Mouse (Mus musculus) gastrocnemius, postnatal 4 days (tissue): ENCODE measurements around the gene Akap5. TPM values are rescaled to one million over a fixed set of nuclear protein-coding genes. Genes with fewer than 3 reads are reported as not detected.
A peak's percentile ranks its signal among the peaks of the same experiment; 100 is the strongest.

ENCODE experiments used
- DNase-seq, 2 experiments: peaks; one replicate each; pipeline ENCODE4 v3.0.0; 2021 to 2022; ENCODE audit warnings: low spot score in 2 of 2, mixed read lengths in 2 of 2
- total RNA-seq, 2 experiments: library from RNA; stranded (reverse); gene quantifications; 2 replicates each; pipeline ENCODE4 v1.2.3; 2021

The Akap5 gene
- total RNA-seq, 2 experiments from 2014 or later: 1.6 to 1.7 TPM

DNA sequence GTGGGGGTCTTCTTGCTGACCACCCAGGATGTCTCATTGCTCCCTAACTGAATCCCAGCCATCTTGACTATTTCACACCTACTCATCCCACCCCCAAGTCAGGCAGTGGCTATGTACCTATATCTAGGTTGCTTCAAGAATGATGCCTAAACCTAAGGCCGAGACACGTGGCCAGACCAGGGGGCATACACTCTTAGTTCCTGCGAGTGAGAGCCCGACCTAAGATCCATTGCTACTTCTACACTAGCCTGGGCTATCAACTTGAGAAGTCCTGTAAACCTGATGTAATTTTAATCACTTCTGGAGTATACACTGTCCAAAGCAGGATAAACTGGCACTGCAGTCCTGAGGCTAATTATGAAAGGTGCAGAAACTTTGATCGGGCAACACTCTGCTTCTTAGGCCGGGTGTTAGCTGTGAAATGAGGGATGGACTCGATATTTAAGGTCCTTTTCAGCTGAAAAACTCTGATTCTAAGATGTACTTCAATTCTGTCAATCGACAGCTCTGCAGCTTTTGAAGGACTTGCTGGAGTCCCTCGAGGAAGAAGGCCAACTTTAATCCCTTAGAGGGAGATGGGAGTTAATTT lies 43.6 kb downstream of the Akap5 start:
- no peak for DNase-seq

DNA sequence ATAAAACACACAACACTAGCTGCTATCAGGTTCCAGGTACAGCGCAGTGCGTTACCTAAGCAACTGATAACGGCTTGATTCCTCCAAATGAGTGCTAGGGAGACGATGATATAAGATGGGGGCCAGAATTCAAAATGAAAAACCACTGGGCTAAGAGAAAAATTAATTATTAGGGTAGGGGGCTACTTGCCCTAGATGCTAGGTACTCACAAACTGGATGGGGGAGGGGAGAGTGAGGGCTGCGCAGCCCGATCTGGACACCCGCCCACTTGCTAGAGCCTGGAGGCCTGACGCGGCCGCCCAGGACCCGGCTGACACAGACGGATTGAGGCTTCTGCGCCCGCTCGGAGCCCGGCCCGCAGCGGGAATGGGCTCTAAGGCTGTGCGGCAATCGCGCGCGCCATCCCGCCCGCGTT lies 44.1 kb downstream of the Akap5 start:
- peak in 1 of 2 experiments; percentile 67 for DNase-seq

DNA sequence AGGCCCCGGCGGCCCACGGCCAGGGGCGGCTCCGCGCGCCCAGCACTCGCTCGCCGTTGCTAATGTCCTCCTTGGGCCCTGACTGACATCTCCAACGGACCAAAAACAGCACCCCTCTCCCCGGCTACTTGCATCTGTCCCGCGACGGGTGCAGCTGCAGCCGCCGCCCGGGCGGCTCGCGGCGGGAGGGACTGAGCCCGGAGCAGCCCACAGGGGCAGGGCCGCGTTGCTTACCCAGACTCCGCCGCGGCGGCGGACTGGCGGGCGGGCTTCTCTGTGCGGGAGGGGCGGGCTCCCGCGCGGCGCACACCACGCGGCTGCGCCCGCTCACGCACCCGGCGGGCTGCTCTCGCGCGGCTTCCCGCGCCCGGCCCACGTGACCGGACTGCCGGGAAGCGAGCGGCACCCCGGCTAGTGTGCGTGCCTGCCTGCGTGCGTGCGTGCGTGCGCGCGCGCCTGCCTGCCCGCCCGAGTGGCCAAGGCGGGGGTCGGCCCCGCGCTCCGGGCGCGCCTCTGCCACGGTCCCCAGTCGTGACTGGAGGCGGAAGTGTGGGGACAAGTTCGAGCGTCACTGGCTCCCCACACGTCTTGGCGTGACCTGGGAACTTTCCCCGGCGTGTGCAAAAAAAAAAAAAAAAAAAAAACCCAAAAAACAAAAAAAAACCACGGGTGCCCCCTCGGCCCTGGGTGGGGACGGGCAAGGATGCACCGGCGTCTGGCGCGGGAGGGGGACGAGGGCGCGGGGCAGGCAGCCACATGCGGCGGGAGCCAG lies 44.7 kb downstream of the Akap5 start, which contains the start of gene Zbtb25:
Gene Zbtb25 (minus strand): TSS at position 397 of the 772 bp plus-strand sequence.
- DNase-seq: peak; percentile 81 to 86

DNA sequence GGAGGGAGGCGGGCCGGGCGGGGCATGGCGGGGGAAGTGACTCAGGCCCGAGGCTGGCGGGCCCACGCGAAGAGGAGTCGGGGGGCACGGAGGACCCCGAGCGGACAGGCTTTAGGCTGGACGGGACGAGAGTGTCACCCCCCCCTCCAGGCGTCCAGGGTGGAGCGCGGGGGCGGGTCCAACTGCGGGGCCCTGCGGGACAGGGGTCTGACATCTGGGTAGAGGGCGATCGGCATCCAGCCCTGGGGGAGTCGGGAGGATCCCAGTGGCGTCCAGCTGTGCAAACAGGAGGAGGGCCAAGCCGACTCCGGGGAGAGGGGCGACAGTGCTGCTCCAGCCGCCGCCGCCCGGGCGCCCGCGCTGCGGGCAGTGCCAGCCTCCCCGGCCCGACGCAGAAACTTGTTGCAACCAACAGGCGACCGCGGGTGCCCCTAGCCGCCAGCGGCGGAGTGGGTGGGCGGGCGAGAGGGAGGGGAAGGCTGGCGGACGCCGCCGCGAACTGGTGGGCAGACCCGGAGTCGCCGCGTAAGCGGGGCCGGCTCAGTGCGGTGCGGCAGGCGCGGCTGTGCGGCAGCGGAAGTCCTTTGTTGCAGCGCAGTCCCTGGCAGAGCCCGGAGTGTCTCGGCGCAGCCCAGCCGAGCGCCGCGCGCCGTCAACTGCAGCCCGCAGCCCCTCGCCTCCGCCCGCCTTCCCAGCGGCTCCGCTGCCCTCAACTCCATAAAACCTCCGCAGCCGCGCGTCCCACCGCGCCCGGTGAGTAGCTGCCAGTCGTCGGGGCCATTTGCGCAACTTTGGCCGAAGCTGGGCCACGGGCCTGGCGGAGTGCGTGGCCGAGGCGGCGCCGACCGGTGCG lies 45.5 kb downstream of the Akap5 start, which contains the start of gene Zbtb1:
Gene Zbtb1 (plus strand): TSS at position 289 of the 853 bp plus-strand sequence.
- peak; percentile 66 to 84 for DNase-seq

DNA sequence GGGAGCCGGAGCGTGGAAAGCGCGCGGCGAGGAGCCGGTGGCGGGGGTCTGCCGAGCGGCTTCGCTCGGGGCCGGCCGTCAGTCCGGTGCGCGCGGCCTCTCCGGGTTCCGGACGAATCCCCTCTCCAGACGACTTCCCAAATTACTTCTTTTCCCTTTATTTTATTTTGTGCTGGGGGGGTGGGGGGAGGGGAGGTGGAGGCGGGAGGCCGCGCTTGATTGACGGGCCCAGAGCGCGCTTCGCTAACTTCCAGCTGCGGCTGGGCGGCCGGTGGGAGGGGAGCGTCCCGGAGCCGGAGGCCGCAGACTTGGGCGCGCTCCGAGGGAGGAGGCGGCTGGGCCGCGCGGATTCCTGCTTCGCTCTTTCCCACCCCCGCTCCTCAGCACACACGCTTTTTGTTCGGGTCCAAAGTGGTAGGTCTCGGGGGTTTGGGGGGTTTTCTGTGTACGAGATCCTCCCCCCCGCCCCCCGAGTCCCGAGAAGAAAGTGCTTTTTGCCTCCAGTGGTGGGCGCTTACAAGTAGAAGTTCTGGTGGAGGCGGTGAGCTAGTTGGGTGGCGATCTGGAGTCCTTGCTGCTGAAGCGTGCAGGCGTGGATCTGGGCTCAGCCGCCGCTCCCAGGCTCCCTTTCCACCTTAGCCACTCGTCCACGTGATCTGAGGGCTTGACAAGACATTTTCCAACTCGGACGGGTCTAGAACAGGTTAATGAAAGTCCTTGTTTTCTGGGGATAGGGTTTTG lies 46.3 kb downstream of the Akap5 start:
- peak; percentile 80 to 88 for DNase-seq

DNA sequence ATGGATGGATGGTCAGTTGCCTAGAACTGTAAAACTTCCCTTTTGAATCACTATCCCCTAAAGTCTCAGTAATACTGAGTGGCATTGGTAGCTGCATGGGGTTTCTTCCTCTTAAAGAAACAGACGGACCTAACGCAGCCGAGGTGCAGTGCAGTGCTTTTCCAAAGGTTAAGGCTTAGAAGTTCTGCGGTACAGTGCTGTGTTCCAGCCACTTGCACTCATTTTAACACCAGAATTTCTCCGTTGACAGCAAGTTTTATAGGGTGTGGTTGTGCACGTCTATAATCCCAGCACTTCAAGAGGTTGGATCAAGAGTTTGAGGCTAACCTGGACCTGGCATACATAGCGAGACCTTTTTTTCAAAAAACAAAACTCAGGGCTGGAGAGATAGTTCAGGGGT lies 47.4 kb downstream of the Akap5 start:
- DNase-seq: no peak

DNA sequence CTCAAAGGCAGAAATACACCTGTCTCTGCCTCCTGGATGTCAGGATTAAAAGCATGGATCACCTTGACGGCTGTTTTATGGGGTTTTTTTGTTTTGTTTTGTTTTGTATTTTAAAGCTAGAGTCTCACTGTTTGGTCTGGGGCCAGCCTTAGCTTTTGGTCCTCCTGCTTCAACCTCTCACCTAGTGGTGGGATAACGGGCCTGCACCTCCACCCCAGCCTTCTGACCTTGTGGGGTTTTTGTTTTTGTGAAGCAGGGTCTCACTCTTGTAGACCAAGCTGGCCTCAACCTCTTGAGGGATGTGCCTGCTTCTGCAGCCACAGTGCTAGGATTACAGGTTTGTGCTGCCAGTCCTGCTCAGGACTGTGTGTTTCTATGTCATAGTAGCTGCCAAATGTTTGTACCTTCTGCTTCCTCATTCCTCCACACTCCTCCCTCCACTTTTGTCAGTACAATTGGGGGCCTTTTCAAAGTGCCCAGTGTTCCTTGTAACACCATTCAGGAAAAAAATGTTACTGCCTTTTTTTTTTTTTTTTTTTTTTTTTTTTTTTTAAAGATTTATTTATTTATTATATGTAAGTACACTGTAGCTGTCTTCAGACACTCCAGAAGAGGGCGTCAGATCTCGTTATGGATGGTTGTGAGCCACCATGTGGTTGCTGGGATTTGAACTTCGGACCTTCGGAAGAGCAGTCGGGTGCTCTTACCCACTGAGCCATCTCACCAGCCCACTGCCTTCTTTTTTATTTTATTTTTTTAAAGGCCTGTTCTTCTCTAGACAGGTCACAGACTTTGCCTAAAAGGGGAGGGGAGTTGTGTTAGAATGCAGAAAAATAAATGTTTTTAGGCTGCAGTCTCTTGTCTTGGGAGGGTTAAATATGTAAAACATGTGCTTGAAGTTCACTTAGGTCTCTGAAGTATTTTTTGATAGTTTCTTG lies 48.5 kb downstream of the Akap5 start:
- DNase-seq: no peak

DNA sequence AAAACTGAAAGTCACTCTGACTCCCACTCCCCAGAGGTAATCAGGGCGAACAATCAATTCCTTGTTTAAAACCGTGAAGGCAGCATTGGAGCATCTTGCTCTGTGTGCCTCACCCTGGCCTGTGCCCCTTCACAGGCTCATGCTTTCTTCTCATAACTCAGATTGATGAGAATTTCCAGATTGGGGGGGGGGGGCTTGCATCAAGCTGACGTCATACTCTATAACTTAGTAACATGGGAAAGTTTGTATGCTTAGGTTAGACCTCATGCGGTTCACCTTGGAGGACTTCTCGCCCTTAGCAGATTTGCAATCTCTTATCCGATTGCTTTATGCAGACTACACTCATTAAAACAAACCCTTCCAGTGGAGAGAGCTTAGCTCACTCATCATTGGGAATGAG lies 49.3 kb downstream of the Akap5 start:
- DNase-seq: no peak

DNA sequence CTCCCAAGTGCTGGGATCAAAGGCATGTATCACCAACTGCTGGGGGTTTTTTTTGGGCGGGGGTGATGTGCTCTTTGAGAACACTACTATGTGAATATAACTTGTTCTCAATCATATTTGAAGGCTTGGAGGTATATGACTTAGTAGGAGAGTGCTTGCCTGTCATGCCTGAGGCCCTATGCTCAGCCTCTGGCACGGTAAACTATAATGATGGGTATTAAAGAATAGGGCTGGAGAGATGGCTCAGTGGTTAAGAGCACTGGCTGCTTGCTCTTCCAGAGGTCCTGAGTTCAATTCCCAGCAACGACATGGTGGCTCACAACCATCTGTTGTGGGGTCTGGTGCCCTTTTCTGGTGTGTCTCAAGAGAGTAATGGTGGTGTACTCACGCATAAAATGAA lies 50.2 kb downstream of the Akap5 start:
- no peak for DNase-seq

DNA sequence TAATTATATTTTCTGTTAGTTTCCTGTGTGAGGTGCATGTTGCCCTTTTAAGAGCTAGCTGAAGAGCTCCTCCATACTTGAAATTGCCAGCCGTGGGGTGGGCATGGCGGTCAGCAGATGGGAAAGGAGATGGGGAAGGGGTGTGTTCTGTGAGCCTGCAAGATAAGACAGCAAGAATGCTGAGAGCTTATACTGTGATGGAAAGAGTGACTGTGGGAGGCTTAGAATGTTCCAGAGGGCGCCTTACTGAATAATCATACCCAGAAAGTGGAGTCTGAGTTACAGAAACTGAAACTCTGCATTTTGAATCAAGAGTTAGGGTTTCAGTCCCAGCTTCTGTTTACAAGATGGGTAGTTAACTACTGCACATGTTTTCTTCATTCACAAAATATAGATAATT lies 50.8 kb downstream of the Akap5 start:
- no peak for DNase-seq

DNA sequence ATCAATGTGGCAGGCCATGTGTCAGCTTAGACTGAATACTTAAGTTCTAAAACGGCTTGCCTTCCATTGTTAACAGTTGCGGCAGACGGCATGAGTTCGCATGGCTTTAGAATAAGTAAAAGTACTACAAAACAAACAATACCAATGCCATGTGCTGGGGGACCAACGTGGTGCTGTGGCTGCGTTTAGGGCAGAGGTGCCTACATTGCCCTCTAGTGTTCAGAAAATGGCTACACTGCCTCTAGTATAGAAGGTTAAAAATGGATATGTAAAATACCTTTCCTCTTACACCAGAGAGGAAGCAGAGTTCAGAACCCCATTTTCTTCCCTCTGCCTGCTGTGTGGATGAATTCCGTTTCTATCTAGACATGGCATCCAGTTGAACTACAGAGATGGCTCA lies 52.0 kb downstream of the Akap5 start:
- no peak for DNase-seq

DNA sequence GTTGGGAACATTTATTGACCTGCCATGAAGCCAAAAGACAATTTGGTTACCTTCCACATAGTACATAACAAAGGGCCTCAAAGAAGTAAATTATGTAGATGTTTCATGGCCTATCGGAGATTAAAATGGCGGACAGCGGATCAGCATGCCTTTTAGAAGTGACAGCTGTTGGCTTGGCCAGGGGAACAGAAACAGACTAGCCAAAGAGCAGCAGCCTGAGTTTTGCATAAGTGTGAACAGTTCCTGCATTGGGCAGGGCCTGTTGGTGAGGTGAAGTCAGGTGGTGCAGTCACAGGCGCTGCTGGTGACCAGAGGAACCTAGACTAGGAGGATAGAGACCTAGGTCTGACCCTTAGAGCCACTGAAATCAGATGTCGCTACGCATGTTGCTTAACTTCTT lies 52.4 kb downstream of the Akap5 start:
- DNase-seq: no peak

DNA sequence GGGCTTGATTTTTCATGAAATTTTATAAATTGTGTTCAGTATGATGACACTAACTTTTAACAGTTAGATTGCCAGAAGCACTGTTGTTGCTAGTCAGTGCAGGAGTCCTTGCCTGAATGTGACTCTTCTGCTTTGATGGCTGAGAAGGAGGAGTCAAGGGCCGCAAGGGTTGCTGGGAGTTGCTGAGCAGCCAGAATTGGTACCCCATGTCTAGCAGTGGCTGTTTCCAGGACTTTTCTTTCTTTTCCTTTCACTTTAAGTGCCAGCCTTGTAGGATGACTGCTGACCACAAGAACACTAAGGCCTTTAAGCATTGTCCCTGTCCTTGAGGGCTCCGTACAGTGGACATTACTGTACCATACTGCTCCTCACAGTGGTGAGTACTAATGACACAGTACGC lies 53.0 kb downstream of the Akap5 start:
- DNase-seq: no peak

DNA sequence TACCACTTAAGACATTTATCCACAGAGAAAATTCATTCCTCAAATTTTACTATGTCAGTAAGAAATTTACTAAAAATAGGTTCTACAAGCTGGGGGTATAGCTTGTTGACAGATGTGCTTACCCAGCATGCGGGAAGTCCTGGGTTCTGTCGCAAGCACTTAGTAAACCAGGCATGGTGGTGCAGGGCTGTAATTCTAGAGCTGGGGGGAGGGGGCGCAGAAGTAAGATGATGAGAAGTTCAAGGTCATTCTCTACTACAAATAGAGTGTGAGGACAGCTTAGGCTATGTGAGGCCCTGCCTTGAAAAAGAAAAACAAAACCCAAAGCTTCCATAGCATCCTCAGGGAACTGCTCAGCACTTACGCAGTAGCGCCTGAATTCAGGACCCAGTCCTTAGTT lies 53.9 kb downstream of the Akap5 start:
- DNase-seq: no peak

DNA sequence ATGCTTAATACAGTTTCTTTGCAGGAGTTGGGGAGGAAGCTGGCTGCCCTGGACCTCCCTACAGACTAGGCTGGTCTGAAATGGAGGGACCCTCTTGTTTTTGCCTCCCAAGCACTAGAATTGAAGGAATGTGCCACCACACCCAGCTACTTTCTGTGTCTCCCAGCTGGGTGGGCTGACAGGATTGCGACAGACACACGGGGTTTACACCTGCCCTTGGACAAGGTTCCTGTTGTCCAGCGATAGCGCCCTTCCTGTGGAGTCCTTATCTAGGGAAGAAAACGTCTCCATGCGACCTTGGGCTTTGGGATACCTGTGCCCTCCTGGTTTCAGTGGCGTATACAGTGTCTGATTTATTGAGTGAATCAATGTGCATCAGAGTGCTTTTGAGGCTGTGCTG lies 55.5 kb downstream of the Akap5 start:
- no peak for DNase-seq

Other genes starting within 250 kb of the Akap5 start
- under 1 TPM; 0.10 to 0.34 TPM for gene Esr2, start 147.6 kb upstream of the Akap5 start, total RNA-seq
- not detected for gene Tex21, start 78.1 kb upstream of the Akap5 start, total RNA-seq
- gene Mthfd1, start 69.6 kb upstream of the Akap5 start, total RNA-seq: 10 to 100 TPM; 22.9 to 25.5 TPM
- 10 to 100 TPM; 13.6 to 19.7 TPM for gene Zbtb25, start 44.7 kb downstream of the Akap5 start, total RNA-seq
- gene Zbtb1, start 45.4 kb downstream of the Akap5 start, total RNA-seq: 1 to 10 TPM; 7.0 to 8.8 TPM
- 1 to 10 TPM; 6.0 to 6.7 TPM for gene Hspa2, start 79.3 kb downstream of the Akap5 start, total RNA-seq
- under 1 TPM in 1 of 2 experiments, not detected in 1; 0.44 TPM for gene Ppp1r36, start 92.6 kb downstream of the Akap5 start, total RNA-seq
- 10 to 100 TPM; 23.2 to 27.6 TPM for gene Plekhg3, start 206.0 kb downstream of the Akap5 start, total RNA-seq